Mouse (Mus musculus) testis, adult 2 months (tissue): Measurements from ENCODE around the gene Nhlrc1.

ENCODE experiments used
- CTCF ChIP-seq: fragments of 200-500 bp; IDR thresholded peaks from 2 replicates; pipeline ENCODE4 v1.5.1; 2012; ENCODE audit warnings: low read depth, mild to moderate bottlenecking, inconsistent platforms, low read length, moderate library complexity; ENCODE audit not compliant: control insufficient read depth, insufficient read depth, insufficient replicate concordance
- POLR2A ChIP-seq: fragments of 200-500 bp; IDR thresholded peaks from 2 replicates; pipeline ENCODE4 v1.6.1; 2012; ENCODE audit warnings: low read depth, mild to moderate bottlenecking, inconsistent platforms, low read length, moderate library complexity; ENCODE audit not compliant: control insufficient read depth

GRCm38 (mm10) chr13:47047996-47048395 is 33.3 kb upstream of the Nhlrc1 start:
- TF ChIP-seq POLR2A (no peak), CTCF (no peak)
